Mouse (Mus musculus): ENCODE data around the gene Trmu.

- TF ChIP-seq POLR2A (IDR thresholded peaks at IDR 0.05; ENCODE audit: extremely low read depth, insufficient read depth, low read length) (no peak), CTCF (IDR thresholded peaks at IDR 0.05; ENCODE audit: low read depth, low read length) (no peak)
Measured at GRCm38 (mm10) chr15:85893871-85894270, 14.8 kb downstream of the Trmu start.

Measured in liver, adult 2 months (tissue).